Mouse (Mus musculus): ENCODE data around the gene Dok5. TPM values are rescaled to one million over a fixed set of nuclear protein-coding genes. Genes with fewer than 3 reads are reported as not detected.

The Dok5 gene
- polyA plus RNA-seq, 1 experiment = 35.0 TPM

GRCm38 (mm10) chr2:170724136-170724535, 7.5 kb upstream of the Dok5 start:
- TF ChIP-seq POLR2A (IDR thresholded peaks at IDR 0.05; ENCODE audit: borderline replicate concordance, extremely low read depth, insufficient read depth, insufficient read length, poor library complexity, severe bottlenecking) (no peak), CTCF (IDR thresholded peaks at IDR 0.05; ENCODE audit: borderline replicate concordance, extremely low read depth, insufficient read depth, insufficient read length) (no peak)
- peak; percentile 50 for DNase-seq (ENCODE audit: low read depth)

DNA sequence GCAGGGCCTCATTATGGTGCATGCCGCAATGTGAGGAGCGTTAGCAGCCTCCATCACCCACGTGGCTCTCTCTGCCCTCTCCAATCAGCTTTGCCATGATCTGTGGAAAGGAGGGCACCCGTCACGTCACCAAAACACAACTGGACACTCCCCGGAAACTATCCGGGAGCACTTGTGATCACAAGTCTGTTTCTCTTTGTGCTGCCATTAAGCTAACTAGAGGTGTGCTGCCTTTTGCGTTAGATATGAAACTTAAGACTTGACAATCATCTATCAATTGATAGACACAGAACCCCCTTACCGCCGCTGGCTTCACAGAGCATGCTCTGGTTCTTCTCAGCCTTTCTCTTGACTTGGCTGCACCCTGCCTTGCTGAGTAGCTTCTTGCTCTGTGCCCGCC, 6.9 kb upstream of the Dok5 start:
- DNase-seq (ENCODE audit: low read depth) = no peak
- TF ChIP-seq CTCF (IDR thresholded peaks at IDR 0.05; ENCODE audit: borderline replicate concordance, extremely low read depth, insufficient read depth, insufficient read length) (no peak), POLR2A (IDR thresholded peaks at IDR 0.05; ENCODE audit: borderline replicate concordance, extremely low read depth, insufficient read depth, insufficient read length, poor library complexity, severe bottlenecking) (no peak)

DNA sequence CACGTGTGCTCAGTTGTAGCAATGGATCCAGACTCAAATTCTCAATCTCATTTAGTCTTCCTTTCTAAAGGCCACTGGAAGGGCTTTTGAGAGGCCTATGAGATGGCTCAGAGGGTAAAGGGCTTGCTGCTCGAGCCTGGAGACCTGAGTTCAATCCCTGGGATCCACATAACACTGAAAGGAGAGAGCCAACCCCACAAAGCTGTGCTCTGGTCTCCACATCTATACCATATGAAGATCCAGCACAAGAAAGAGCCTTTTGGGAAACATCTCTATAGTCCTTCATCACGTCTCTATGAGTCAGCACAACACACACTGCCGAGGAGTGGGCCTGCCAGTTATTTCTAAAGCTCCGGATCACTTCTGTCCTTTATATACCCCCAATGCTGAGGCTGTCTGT, 5.8 kb upstream of the Dok5 start:
- TF ChIP-seq CTCF (IDR thresholded peaks at IDR 0.05; ENCODE audit: borderline replicate concordance, extremely low read depth, insufficient read depth, insufficient read length) = no peak
- TF ChIP-seq POLR2A (IDR thresholded peaks at IDR 0.05; ENCODE audit: borderline replicate concordance, extremely low read depth, insufficient read depth, insufficient read length, poor library complexity, severe bottlenecking) = no peak

GRCm38 (mm10) chr2:170726996-170727710, 4.5 kb upstream of the Dok5 start:
- TF ChIP-seq CTCF (IDR thresholded peaks at IDR 0.05; ENCODE audit: borderline replicate concordance, extremely low read depth, insufficient read depth, insufficient read length) (no peak), POLR2A (IDR thresholded peaks at IDR 0.05; ENCODE audit: borderline replicate concordance, extremely low read depth, insufficient read depth, insufficient read length, poor library complexity, severe bottlenecking) (no peak)

More for the DNA sequence above, 5.8 kb upstream of the Dok5 start:
- no peak for DNase-seq (ENCODE audit: low read depth)

GRCm38 (mm10) chr2:170728864-170729263, 2.7 kb upstream of the Dok5 start:
- no peak for TF ChIP-seq POLR2A (IDR thresholded peaks at IDR 0.05; ENCODE audit: borderline replicate concordance, extremely low read depth, insufficient read depth, insufficient read length, poor library complexity, severe bottlenecking)
- TF ChIP-seq CTCF (IDR thresholded peaks at IDR 0.05; ENCODE audit: borderline replicate concordance, extremely low read depth, insufficient read depth, insufficient read length) = no peak
- no peak for DNase-seq (ENCODE audit: low read depth)

More at GRCm38 (mm10) chr2:170726996-170727710, 4.5 kb upstream of the Dok5 start:
- DNase-seq (ENCODE audit: low read depth) = no peak

DNA sequence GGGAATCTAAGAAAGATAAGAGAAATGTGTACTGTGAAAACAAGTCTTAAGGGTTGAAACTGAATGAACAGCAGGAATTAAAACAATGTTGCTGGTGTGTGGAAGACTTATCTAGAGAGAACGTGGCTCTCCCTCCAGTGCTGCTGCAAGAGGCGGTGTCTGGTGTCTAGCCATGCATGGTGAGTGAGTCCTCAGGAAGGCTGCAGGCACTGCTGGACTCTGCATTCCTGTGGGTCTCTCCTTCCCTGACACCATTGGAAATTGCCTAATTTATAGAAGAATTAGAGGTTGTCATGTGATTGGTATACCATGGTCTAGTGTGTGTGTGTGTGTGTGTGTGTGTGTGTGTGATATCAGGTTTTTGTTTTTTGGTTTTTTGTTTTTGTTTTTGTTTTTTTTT, 1.9 kb upstream of the Dok5 start:
- TF ChIP-seq POLR2A (IDR thresholded peaks at IDR 0.05; ENCODE audit: borderline replicate concordance, extremely low read depth, insufficient read depth, insufficient read length, poor library complexity, severe bottlenecking) = no peak
- no peak for TF ChIP-seq CTCF (IDR thresholded peaks at IDR 0.05; ENCODE audit: borderline replicate concordance, extremely low read depth, insufficient read depth, insufficient read length)
- DNase-seq (ENCODE audit: low read depth) = no peak

- no peak for TF ChIP-seq CTCF (IDR thresholded peaks at IDR 0.05; ENCODE audit: borderline replicate concordance, extremely low read depth, insufficient read depth, insufficient read length)
- no peak for TF ChIP-seq POLR2A (IDR thresholded peaks at IDR 0.05; ENCODE audit: borderline replicate concordance, extremely low read depth, insufficient read depth, insufficient read length, poor library complexity, severe bottlenecking)
- no peak for DNase-seq (ENCODE audit: low read depth)
These were observed 1.5 kb upstream of the Dok5 start for GRCm38 (mm10) chr2:170730136-170730535.

- TF ChIP-seq POLR2A (IDR thresholded peaks at IDR 0.05; ENCODE audit: borderline replicate concordance, extremely low read depth, insufficient read depth, insufficient read length, poor library complexity, severe bottlenecking) (no peak), CTCF (IDR thresholded peaks at IDR 0.05; ENCODE audit: borderline replicate concordance, extremely low read depth, insufficient read depth, insufficient read length) (no peak)
- no peak for DNase-seq (ENCODE audit: low read depth)
These were observed 826 bp upstream of the Dok5 start for GRCm38 (mm10) chr2:170730781-170731180.

DNA sequence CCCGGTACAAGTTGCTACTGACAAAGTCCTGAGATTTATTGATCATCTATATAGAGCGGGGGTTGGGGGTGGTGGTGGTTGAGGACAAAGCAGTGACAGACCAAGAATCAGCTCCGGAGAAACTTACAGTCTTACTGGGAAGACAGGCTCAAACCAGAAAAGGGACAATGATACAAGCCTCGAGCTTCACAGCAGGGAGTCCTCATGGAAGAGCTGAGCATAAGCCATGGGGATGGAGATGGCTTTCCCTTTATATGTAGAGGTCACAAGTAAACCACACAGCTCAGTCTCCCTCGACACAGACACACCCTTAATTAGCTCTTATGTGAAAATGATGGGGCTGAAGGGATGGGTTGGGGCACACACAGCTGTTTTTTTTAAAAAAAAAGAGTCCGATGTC, 402 bp upstream of the Dok5 start:
- DNase-seq (ENCODE audit: low read depth) = no peak
- TF ChIP-seq POLR2A (IDR thresholded peaks at IDR 0.05; ENCODE audit: borderline replicate concordance, extremely low read depth, insufficient read depth, insufficient read length, poor library complexity, severe bottlenecking) = no peak
- TF ChIP-seq CTCF (IDR thresholded peaks at IDR 0.05; ENCODE audit: borderline replicate concordance, extremely low read depth, insufficient read depth, insufficient read length) = no peak

GRCm38 (mm10) chr2:170733671-170734070, 2.1 kb downstream of the Dok5 start:
- DNase-seq (ENCODE audit: low read depth) = peak; percentile 75

GRCm38 (mm10) chr2:170734446-170734845, 2.8 kb downstream of the Dok5 start:
- DNase-seq (ENCODE audit: low read depth) = no peak
- TF ChIP-seq POLR2A (IDR thresholded peaks at IDR 0.05; ENCODE audit: borderline replicate concordance, extremely low read depth, insufficient read depth, insufficient read length, poor library complexity, severe bottlenecking) (no peak), CTCF (IDR thresholded peaks at IDR 0.05; ENCODE audit: borderline replicate concordance, extremely low read depth, insufficient read depth, insufficient read length) (no peak)

More at GRCm38 (mm10) chr2:170733671-170734070, 2.1 kb downstream of the Dok5 start:
- TF ChIP-seq CTCF (IDR thresholded peaks at IDR 0.05; ENCODE audit: borderline replicate concordance, extremely low read depth, insufficient read depth, insufficient read length) (no peak), POLR2A (IDR thresholded peaks at IDR 0.05; ENCODE audit: borderline replicate concordance, extremely low read depth, insufficient read depth, insufficient read length, poor library complexity, severe bottlenecking) (no peak)

- no peak for TF ChIP-seq POLR2A (IDR thresholded peaks at IDR 0.05; ENCODE audit: borderline replicate concordance, extremely low read depth, insufficient read depth, insufficient read length, poor library complexity, severe bottlenecking)
- TF ChIP-seq CTCF (IDR thresholded peaks at IDR 0.05; ENCODE audit: borderline replicate concordance, extremely low read depth, insufficient read depth, insufficient read length) = no peak
- DNase-seq (ENCODE audit: low read depth) = no peak
These were observed 6.8 kb downstream of the Dok5 start for GRCm38 (mm10) chr2:170738446-170738845.

Data from brain, embryonic 14.5 days (tissue).